Mouse (Mus musculus): ENCODE data around the gene Inpp4a. TPM values are rescaled to one million over a fixed set of nuclear protein-coding genes. Genes with fewer than 3 reads are reported as not detected.

Inpp4a gene
- polyA plus RNA-seq, 1 experiment, result 24.7 TPM

- WGBS, result 91% methylated on average over 1 of the region's 1 CpGs
- no peak overlapping the region for H3K4me3 ChIP-seq (replicated peaks; ENCODE audit: extremely low read depth, low read depth, low read length)
- H3K4me1 ChIP-seq (ENCODE audit: control insufficient read depth, insufficient read depth, low read length), result no peaks in the 10 kb centered on the region
- no peak for TF ChIP-seq POLR2A (IDR thresholded peaks at IDR 0.05; ENCODE audit: borderline replicate concordance, extremely low read depth, low read depth, low read length)
- no peak for TF ChIP-seq CTCF (IDR thresholded peaks at IDR 0.05; ENCODE audit: insufficient read depth, low read length)
- no peak for DNase-seq
These were observed 115.7 kb downstream of the Inpp4a start for GRCm38 (mm10) chr1:37415394-37415793.

DNA sequence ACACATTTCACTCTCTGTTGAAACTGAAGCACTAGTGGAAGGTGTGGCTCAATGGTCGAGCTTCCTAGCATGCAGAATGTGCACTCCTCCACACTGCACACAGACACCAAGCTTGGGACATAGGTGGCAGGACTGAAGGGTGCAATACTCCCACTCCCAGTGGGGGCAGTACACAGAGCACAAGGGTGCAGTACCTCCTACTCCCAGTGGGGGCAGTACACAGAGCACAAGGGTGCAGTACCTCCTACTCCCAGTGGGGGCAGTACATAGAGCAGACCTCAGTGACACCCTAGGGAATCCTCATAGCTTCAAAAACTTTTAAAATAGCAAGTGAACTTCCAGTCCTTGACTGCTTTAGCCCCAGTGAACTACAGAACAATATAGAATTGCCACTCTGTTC is 119.8 kb downstream of the Inpp4a start:
- peak; percentile 95 for TF ChIP-seq CTCF (IDR thresholded peaks at IDR 0.05; ENCODE audit: insufficient read depth, low read length)
- TF ChIP-seq POLR2A (IDR thresholded peaks at IDR 0.05; ENCODE audit: borderline replicate concordance, extremely low read depth, low read depth, low read length), result no peak
- H3K4me1 ChIP-seq (ENCODE audit: control insufficient read depth, insufficient read depth, low read length), result no peaks in the 10 kb centered on the region
- WGBS, result 91% methylated on average over 1 of the region's 1 CpGs
- DNase-seq, result peak; percentile 14
- no peak overlapping the region for H3K4me3 ChIP-seq (replicated peaks; ENCODE audit: extremely low read depth, low read depth, low read length)

GRCm38 (mm10) chr1:37427144-37427875 is 127.6 kb downstream of the Inpp4a start:
- TF ChIP-seq CTCF (IDR thresholded peaks at IDR 0.05; ENCODE audit: insufficient read depth, low read length), result no peak
- no peak for TF ChIP-seq POLR2A (IDR thresholded peaks at IDR 0.05; ENCODE audit: borderline replicate concordance, extremely low read depth, low read depth, low read length)
- no peak for DNase-seq
- Histone ChIP-seq H3K4me3 (replicated peaks; ENCODE audit: extremely low read depth, low read depth, low read length) (no peak overlapping the region), H3K4me1 (ENCODE audit: control insufficient read depth, insufficient read depth, low read length) (peaks cover 6% of the 10 kb centered on the region)
- 93% methylated on average over 8 of the region's 8 CpGs for WGBS

GRCm38 (mm10) chr1:37428911-37429310 is 129.2 kb downstream of the Inpp4a start:
- no peak for DNase-seq
- H3K4me1 ChIP-seq (ENCODE audit: control insufficient read depth, insufficient read depth, low read length), result peaks cover 6% of the 10 kb centered on the region
- no peak for TF ChIP-seq POLR2A (IDR thresholded peaks at IDR 0.05; ENCODE audit: borderline replicate concordance, extremely low read depth, low read depth, low read length)
- WGBS, result 41% methylated on average over 2 of the region's 2 CpGs
- no peak overlapping the region for H3K4me3 ChIP-seq (replicated peaks; ENCODE audit: extremely low read depth, low read depth, low read length)

- peaks cover 6% of the 10 kb centered on the region for H3K4me1 ChIP-seq (ENCODE audit: control insufficient read depth, insufficient read depth, low read length)
- TF ChIP-seq POLR2A (IDR thresholded peaks at IDR 0.05; ENCODE audit: borderline replicate concordance, extremely low read depth, low read depth, low read length), result peak; percentile 82
- no peak for TF ChIP-seq CTCF (IDR thresholded peaks at IDR 0.05; ENCODE audit: insufficient read depth, low read length)
- H3K4me3 ChIP-seq (replicated peaks; ENCODE audit: extremely low read depth, low read depth, low read length), result peak within 1 kb of the TSS; percentile 95
- peak; percentile 96 for DNase-seq
- 2% methylated on average over 57 of the region's 57 CpGs for WGBS
These were observed 130.0 kb downstream of the Inpp4a start, which contains the start of the genes Coa5 and Unc50 for GRCm38 (mm10) chr1:37429366-37430296. Gene Coa5 (minus strand): TSS chr1:37430103. Gene Unc50 (plus strand): TSS chr1:37430139.

DNA sequence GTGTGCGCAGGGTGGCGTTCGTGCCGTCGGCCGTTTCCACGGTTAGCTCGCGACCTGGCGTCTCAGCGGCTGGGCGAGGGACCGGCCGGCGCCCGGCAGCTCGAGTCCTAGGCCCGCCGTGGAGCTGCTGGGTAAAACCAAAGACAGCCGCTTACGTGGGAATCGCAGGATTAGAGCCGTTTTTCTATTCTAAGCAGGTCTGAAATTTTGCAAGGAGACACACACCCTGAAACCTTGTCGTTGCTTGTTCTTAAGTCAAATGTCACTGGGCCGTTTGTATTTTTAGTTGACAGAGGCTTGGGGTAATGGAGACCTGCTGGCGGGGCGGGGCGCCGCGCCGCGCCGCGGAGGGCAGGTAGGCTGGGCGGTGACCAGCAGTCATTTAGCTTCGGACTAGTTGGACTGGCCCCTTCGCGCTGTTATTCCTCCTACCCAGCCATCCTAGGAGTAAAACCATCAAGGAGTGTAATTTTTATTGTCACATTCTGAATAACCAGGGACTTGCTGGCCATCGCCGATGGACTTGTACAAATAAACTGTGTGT is 130.7 kb downstream of the Inpp4a start:
- Histone ChIP-seq H3K4me1 (ENCODE audit: control insufficient read depth, insufficient read depth, low read length) (peaks cover 6% of the 10 kb centered on the region), H3K4me3 (replicated peaks; ENCODE audit: extremely low read depth, low read depth, low read length) (peak overlapping the region; percentile 95)
- TF ChIP-seq POLR2A (IDR thresholded peaks at IDR 0.05; ENCODE audit: borderline replicate concordance, extremely low read depth, low read depth, low read length) (no peak), CTCF (IDR thresholded peaks at IDR 0.05; ENCODE audit: insufficient read depth, low read length) (no peak)
- no peak for DNase-seq
- under 1% methylated on average over 40 of the region's 40 CpGs for WGBS

DNA sequence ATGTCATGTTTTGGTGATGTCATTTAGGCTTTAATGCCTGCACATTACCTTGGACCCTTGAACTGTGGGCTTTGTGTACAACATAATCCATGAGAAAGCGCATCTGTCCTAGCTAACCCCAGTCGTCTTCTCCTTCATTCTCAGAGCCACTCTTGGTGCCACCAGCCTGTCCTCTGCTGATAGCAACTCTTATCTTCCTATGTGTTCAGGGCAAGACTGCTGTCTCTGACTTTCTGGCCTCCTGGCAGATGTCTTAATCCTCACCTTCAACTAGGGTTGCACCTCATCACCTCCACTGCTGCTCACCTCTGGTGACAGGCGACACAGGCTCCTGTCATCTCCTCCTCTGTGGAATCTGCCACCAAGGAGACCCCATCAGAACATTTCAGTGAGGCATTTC is 136.8 kb downstream of the Inpp4a start:
- no peak overlapping the region for H3K4me3 ChIP-seq (replicated peaks; ENCODE audit: extremely low read depth, low read depth, low read length)
- WGBS, result 96% methylated on average over 3 of the region's 3 CpGs
- H3K4me1 ChIP-seq (ENCODE audit: control insufficient read depth, insufficient read depth, low read length), result no peaks in the 10 kb centered on the region
- no peak for TF ChIP-seq CTCF (IDR thresholded peaks at IDR 0.05; ENCODE audit: insufficient read depth, low read length)
- TF ChIP-seq POLR2A (IDR thresholded peaks at IDR 0.05; ENCODE audit: borderline replicate concordance, extremely low read depth, low read depth, low read length), result no peak
- no peak for DNase-seq

- DNase-seq, result no peak
- Histone ChIP-seq H3K4me1 (ENCODE audit: control insufficient read depth, insufficient read depth, low read length) (no peaks in the 10 kb centered on the region), H3K4me3 (replicated peaks; ENCODE audit: extremely low read depth, low read depth, low read length) (no peak overlapping the region)
- WGBS, result 94% methylated on average over 16 of the region's 16 CpGs
- TF ChIP-seq POLR2A (IDR thresholded peaks at IDR 0.05; ENCODE audit: borderline replicate concordance, extremely low read depth, low read depth, low read length), result no peak
- no peak for TF ChIP-seq CTCF (IDR thresholded peaks at IDR 0.05; ENCODE audit: insufficient read depth, low read length)
These were observed 143.5 kb downstream of the Inpp4a start for GRCm38 (mm10) chr1:37442848-37443835.

All from lung, adult 2 months (tissue).